Mouse (Mus musculus) frontal cortex, adult 2 months (tissue): ENCODE data around the gene Apol9a. TPM values are rescaled to one million over a fixed set of nuclear protein-coding genes. Genes with fewer than 3 reads are reported as not detected.

ENCODE experiments used
- DNase-seq, 2 experiments: peaks; one replicate each; pipeline ENCODE4 v3.0.0; 2022; ENCODE audit warnings: low spot score in 1 of 2; ENCODE audit errors: extremely low spot score in 1 of 2
- polyA plus RNA-seq: library from polyadenylated mRNA; depleted of rRNA; stranded (reverse); fragments of >200 nt; gene quantifications from 2 replicates; pipeline ENCODE4 v1.2.3, GENCODE M21; 2012

Apol9a gene
- polyA plus RNA-seq, 1 experiment = 0.60 TPM

DNA sequence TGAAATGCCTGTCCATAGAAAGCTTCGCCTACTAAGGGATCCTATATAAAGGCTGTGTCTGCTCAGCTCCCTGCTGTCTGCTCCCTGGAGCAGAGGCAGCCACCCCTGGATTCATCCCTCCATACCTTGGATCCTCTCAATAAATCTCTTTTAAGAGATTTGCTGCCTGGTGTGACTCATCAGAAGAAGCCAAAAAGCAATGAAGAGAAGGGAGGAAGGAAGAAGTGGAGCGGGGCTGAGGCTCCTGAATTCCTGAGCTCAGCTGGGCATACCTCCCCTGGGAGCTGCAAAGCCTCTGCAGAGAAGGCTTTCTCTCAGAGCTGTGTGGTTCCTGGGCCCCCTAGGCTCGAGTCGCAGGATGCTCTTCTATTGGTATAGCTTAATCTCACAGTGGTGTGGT is 31.0 kb downstream of the Apol9a start:
- DNase-seq = no peak

DNA sequence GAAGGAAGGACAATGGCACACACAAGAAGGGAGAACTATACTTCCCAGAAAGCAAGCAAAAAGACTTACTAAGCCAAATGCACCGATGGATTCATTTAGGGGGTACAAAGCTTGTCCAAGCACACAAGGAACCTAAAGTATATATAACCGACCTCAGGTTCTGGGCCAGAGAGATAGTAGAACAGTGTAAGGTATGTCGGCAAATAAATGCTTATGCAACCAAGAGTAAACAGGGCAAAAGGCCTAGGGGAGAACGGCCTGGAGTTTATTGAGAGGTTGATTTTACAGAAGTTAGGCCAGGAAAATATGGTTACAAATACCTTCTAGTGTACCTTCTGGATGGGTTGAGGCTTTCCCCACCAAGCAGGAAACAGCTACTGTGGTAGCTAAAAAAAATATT is 33.5 kb downstream of the Apol9a start:
- no peak for DNase-seq

DNA sequence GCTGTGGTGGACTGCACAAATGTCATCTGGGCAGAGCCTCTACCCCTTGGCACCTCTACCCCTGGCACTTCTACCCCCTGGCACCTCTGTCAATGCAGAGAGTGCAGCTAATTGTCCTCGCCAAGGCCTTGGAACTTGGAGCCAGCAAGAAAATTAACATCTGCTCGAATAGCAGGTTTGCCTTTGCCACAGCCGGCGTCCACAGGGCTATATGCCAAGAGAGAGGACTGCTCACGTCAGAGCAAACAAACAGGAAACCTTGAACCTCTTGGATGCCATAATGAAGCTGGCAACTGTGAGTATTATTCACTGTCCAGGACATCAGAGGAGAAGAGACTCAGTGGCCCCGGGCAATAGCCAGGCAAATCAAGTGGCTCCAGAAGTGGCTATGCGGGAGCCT is 34.0 kb downstream of the Apol9a start:
- DNase-seq = no peak

DNA sequence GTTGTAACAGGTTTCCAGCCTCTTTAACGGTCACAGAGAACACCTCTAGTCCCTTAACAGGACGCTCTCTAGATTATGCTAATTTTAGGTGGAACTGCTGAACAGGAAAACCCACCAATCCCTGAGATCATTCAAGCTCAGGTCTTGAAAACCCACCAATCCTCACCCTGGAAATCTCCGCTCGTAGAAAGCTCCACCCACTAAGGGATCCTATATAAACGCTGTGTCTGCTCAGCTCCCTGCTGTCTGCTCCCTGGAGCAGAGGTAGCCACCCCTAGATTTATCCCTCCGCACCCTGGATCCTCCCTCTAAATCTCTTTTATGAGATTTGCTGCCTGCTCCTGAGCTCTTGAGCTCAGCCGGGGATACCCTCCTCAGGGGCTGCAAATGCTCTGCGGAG is 40.3 kb downstream of the Apol9a start:
- DNase-seq = no peak

DNA sequence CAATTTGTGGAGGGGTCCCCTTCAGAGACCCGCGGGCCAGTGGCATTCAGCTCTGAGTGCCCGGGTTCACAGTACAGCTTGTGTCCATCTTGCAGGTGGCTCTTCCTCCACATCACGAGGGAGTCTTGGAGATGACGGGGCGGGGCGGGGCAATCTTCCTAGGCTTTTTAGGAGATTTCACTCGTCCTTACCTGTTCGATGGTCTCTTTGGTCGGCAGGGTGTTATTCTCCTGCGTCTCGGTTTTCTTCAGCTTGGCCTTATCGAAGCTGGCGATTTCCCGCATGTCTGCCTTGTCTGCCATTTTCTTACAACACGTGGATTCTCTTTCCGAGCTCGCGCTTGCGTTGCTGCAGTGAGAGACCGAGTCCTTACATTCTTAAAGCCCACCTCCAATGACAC is 41.0 kb downstream of the Apol9a start:
- DNase-seq = no peak

DNA sequence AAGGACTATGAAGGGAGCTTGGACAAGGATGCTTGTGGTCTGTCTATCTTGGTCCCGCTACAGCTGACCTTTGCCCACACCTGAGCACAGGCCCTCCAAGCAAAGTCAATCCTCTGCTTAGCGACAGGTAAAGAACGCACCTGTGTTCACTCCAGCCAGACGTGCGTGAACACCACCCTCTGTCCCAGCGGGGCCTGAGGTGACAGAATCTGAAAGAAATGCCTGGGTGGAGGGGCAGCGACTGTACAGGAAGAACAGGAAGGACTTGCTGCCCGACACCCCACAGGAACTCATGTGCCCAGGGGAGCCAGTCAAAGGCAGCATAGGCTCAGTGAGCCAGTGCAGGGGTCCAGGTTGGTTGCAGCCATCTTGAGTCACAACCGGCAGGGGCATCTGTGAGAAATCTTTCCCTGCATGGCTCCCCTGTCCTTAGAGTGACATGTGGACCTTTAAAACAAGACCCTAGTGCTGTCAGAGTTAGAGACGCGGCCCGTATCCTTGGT is 42.1 kb downstream of the Apol9a start:
- DNase-seq = no peak

DNA sequence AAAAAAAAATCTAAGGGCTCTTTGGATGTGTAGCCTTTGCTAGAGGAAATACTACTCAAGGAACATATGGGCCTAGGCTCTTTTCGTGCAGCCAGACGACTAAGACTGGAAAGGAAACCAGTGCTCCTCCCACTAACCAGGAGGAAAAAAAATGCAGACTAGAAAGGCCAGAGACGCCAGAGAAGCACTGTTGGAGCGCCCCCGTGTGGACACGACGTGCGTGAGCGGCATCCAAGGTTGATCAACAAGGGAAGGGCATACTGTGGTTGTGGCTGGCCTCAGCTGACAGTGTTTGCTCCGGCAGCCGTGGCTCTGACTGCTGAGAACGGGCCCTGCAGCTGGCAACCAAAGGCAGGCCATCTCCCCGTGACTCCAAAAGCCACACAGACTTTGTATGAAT is 42.8 kb downstream of the Apol9a start:
- DNase-seq = peak; percentile 90 to 99

DNA sequence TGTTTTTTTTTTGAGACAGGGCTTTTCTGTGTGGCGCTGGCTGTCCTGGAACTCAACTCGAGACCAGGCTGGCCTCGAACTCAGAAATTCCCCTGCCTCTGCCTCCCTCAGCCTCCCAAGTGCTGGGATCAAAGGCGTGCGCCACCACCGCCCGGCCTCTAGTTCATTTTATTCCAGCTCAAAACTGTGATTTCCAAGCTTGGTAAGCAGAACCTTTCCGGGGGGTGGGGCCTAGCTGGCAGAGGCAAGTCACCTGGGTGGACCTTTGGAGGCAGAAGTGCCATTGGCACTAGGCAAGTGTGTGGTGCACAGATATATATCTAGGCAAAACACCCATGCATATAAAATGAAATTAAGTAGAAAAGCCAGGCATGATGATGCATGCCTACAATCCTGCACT is 43.4 kb downstream of the Apol9a start:
- peak in 1 of 2 experiments; percentile 45 for DNase-seq

DNA sequence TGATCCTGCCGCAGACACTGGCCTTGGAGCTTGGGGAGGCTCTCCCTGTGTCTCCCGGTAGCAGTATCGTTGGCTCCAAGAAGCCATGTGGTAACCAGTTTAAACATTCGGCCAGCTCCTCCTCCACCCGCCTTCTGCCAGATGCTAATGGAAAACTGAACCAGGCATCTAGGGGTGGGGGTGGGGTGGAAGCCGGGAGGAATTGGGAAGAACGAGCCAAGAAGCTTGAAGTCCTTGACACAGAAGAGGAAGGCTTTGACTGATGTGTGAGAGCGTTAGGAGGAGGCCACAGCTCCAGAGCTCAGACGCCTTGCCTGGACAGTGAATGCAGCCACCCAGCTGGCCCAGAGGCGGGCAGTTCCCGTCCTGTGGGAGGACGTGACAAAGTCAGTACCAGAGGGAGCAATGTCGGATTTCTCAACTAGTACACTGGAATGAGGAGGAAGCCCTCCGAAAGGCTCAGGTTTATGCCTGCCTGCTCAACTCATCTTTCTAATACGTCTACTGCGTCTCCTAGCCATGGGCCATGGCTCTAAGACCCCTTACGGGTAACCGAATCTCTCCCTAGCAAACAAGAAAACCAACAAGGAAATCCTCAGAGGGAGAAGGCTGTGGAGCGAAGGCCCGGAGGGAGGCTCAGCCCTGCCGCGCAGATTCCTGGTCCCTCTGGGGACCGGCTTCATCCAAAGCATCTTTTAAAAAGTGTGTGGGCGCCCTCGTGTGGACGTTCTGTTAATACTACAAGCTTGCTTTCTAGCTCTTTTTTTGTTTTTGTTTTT is 44.0 kb downstream of the Apol9a start:
- DNase-seq = peak; percentile 67 to 89

DNA sequence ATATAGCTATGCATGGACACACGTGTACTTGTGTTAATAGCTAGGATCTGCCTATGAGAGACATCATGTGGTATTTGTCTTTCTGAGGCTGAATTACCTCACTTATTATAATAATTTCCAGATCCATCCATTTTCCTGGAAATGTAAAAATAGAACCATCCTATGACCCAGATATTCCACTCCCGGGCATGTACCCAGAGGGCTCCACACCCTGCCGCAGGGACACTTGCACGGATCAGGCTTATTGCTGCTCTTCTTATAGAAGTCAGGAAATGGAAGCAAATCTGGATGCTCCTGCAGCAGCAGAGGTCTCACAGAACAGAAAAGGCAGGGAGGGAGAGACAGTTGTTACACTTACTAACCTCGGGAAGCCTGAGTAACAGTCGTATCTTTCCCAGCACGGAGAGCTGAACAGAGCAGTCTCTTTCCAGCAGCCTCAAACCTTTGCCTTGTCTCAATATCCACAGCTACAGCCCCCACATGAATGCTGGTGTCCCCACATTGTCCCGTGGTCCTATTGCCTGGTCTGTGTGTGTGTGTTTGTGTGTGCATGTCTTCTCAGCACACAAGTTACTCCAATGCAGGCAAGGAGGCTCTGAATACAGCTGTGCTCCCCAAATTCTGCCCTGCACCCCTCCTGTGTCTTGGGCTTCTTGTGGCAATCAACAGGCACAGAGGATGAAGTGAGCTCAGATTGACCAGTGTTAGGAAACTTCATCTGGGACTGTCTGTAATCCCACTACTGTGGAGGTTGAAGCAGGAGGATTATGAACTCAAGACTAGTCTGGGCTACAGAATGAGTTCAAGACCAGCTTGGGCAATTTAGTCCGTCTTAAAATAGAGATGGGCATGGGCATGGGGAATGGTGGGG is 45.0 kb downstream of the Apol9a start:
- no peak for DNase-seq

DNA sequence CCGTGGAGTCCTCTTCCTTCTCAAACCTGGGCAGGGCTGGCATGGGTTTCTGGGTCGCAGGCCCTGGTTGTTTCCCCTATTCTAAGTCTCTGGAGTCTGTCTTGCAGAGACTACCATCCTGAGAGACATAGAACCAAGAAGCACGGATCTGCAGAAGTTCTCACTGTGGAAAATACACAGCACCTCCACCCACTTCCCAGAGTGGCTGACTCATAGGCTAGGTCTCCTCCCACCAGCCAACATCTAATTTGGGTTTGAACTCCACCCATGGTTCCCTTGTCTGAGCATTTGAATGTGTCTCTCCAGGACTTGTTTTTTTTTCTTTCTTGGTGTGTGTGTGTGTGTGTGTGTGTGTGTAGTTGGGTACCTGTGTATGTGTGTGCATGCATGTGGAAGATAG is 46.9 kb downstream of the Apol9a start:
- peak; percentile 86 to 89 for DNase-seq

DNA sequence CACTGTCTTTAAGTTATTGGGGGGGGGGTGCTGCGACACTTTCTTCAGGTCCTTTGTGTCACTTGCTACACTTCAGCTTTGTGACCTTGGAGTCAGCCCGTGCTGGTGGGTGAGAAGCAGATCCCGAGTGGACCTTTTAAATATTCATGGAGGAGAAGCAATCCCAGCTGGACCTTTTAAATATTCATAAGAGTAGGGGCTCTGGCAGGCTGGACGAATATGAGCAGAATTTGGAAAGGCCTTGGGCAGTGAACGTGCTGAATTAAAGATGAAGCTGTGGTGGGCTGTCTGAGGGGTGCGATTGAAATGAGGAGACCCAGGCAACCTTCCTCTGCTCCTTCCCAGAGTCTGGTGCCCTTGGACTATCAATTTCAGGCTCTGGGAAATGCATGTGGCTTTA is 47.4 kb downstream of the Apol9a start:
- DNase-seq = no peak

DNA sequence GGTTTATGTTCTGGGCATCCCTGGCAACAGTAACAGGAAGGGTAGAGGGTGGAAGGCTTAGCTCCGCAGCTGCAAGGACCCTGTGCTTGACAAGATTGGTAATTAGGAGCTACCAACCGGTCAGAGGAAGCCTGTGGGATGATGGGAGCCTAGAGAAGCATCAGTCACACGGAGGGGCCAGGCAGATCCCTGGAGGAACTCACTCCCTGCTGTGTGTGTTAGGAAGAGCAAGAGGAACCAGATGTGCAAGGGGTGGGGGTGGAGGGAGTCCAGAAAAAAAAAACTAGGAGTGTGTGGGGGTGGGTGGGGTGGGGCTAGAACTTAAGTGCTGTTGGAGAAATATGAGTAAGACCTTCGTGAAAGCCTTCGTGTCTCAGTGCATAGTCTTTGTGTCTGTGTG is 48.0 kb downstream of the Apol9a start:
- no peak for DNase-seq

DNA sequence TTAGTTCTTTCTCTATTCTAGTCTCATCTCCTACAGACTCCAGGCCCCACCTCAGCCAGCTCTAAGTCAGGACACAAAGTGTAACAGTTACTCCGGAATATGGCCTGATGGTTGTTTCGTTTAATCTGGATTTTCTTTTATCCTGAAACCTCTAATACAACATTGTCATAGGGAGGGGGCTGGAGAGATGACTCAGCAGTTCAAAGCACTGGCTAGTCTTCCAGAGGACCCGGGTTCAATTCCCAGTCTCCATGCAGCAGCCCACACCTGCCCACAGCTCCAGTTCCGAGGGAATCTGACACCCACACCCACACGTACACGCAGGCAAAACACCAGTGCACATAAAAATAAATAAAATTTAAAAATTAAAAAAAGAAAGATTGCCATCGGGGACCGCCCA is 51.0 kb downstream of the Apol9a start:
- no peak for DNase-seq

DNA sequence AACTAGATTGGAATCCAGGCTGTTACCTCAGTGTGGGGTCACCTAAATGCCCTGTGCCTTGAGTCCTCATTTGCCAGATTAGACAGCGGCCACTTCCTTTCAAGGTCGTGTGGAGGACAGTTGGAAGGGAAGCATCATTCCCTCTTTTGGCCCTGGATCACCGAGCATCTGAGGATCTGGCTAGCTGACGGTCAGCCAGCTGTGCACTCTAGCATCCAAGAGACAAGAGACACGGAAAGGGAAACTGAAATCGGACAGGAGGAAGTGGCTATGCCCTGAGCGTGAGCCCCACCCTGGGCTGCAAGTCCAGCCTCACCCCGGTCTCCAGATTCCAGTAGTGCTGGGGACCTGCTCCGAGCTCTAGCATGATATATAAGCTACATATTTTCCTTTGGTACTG is 51.4 kb downstream of the Apol9a start:
- DNase-seq = no peak

DNA sequence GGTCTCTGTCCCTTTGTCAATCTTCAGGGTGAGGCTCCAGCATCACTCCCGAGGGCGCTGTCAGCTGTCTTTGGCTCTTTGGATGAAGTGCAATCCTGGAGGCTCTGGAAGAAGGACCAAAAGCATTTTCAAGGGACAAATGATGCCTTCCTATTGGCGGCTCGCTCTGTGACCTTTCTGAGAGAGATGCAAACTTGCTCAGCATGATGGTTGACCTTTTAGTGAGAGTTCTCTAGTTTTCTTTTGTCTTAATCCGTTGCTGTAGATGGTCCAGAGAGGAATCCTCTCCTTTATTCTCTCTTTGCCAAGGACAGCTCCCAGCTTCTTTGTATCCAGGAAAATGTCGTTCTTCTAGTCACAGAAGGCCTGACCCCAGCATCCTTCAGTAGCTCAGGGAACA is 51.9 kb downstream of the Apol9a start:
- no peak for DNase-seq

DNA sequence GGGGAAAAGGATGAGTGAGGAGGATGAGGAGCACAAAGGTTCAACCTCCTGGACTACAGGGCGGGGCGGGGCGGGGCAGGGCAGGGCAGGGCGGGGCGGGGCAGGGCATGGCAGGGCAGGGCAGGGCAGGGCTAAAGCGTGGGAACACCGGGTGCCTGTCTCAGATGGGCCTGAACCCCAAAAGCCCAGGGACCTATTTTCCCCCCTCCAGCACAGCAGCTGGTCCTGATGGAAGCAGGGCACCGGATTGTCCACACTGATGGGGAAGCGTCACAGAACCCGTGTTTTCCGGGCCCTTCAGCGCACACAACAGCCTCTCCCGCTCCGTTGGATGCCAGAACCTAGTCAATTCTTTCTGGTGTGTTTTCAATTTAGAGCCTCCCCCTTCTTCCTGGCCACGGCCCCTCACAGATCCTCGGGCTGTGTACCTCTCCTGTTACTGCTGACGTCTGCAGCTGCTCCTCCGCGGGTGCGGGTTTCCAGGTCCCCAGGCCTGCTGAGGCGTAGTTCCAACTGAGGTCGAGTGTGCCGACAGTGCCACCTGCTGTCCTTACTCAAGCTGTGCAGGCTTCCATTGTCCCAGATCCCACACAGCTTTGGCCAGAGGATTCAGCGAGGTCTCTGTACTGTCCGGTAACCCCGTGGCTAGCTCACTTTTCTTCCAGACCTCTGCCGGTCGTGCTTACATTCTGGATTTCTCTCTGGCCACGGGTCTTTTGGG is 52.5 kb downstream of the Apol9a start:
- peak; percentile 69 to 93 for DNase-seq

DNA sequence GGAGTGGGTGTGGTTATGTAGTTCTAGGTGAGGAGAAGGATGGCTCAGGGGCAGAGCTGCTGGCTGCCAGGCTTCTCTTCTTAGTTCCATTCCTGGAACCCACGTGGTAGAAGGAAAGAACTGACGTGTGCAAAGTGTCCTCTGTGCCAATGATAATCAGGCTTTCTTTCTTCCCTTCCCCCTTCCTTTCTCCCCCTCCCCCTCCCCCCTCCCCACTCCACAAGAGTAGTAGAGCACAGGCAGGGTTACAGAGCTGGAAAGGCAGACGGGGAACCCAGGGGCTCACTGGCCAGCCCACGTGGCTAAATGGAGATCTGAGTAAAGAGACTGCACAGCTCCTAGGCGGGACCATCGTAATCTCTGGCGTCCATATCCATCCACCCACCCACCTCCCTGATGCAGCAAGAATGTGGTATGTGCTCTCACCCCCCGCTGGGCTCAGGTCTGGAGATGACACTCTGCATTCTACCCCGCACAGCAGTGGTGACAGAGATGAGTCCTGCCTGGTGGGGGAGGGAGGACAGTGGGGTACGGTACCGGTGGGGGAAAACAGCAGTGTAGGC is 54.6 kb downstream of the Apol9a start:
- DNase-seq = peak in 1 of 2 experiments; percentile 78

DNA sequence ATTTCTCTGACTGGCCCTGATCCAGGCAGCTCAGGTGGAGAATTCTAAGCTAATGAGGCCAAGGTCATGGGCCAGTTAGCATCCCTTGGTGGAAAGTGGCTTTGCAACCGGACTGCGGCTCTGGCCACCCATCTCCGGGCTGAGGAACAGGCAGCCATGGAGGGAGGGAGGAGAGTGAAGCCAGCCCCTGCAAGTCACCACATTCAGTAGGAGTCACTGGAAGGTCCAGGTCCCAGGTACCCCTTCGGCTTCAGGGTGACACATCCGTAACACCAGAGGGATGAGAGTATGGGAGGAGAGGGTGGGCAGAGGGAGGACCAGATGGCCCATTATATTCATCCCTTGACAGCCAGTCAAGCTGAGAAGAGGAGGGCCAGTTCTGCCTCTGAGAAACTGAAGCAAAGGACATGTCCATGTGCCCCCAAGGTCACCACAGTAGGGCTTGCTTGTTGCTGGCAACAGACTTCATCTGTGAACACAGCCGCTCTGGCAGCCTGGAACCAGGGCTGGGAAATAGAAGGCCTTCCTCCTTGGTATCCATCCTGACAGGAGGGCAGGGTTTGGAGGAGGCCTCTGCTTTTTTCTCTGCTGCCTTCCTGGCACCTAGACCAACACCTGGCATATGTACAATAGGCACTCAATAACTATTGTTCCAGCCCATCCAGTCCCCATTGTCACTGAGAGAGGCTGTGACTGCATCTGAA is 55.9 kb downstream of the Apol9a start:
- DNase-seq = no peak

DNA sequence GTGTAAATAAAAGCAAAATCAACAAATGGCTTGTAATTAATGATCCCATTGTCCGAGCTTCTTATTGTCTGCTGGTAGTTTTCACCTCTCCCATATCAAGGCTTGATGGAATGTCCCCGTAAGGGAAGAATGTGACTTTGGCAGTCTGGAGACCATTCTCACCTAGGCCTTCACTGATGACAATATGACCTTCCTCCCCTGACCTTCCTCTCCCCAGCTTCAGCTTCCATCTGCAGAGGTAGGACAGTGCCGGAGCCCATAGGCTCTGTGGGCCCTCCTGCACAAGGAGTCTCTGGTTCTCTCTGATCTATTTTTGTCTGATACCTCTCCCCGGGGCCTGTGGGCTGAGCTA is 56.5 kb downstream of the Apol9a start:
- DNase-seq = no peak
